Mouse (Mus musculus): Measurements from ENCODE around the gene Iqce. TPM values are rescaled to one million over a fixed set of nuclear protein-coding genes. Genes with fewer than 3 reads are reported as not detected.

Gene Iqce
- polyA plus RNA-seq, 1 experiment: 3.1 TPM

GRCm38 (mm10) chr5:140726062-140726839 is 24.1 kb upstream of the Iqce start:
- no peak overlapping the region for H3K4me3 ChIP-seq (ENCODE audit: insufficient read depth, low read depth, low read length)
- H3K27ac ChIP-seq (replicated peaks; ENCODE audit: low read depth, low read length): no peak overlapping the region

GRCm38 (mm10) chr5:140723822-140724221 is 21.6 kb upstream of the Iqce start, which contains the start of gene Amz1:
Gene Amz1 (plus strand): TSS chr5:140724127.
- H3K27ac ChIP-seq (replicated peaks; ENCODE audit: low read depth, low read length): no peak within 1 kb of the TSS
- H3K4me3 ChIP-seq (ENCODE audit: insufficient read depth, low read depth, low read length): no peak within 1 kb of the TSS
- no peaks in the 10 kb centered on the region for H3K4me1 ChIP-seq (ENCODE audit: control insufficient read depth, insufficient read depth, insufficient read length, low read length)

More at GRCm38 (mm10) chr5:140726062-140726839, 24.1 kb upstream of the Iqce start:
- H3K4me1 ChIP-seq (ENCODE audit: control insufficient read depth, insufficient read depth, insufficient read length, low read length): no peaks in the 10 kb centered on the region

GRCm38 (mm10) chr5:140722121-140722520 is 19.9 kb upstream of the Iqce start:
- Histone ChIP-seq H3K4me1 (ENCODE audit: control insufficient read depth, insufficient read depth, insufficient read length, low read length) (no peaks in the 10 kb centered on the region), H3K4me3 (ENCODE audit: insufficient read depth, low read depth, low read length) (no peak overlapping the region), H3K27ac (replicated peaks; ENCODE audit: low read depth, low read length) (no peak overlapping the region)

- H3K27ac ChIP-seq (replicated peaks; ENCODE audit: low read depth, low read length): no peak overlapping the region
- H3K4me1 ChIP-seq (ENCODE audit: control insufficient read depth, insufficient read depth, insufficient read length, low read length): no peaks in the 10 kb centered on the region
- no peak overlapping the region for H3K4me3 ChIP-seq (ENCODE audit: insufficient read depth, low read depth, low read length)
Observed at GRCm38 (mm10) chr5:140720773-140721172, 18.6 kb upstream of the Iqce start.

- Histone ChIP-seq H3K4me3 (ENCODE audit: insufficient read depth, low read depth, low read length) (no peak overlapping the region), H3K4me1 (ENCODE audit: control insufficient read depth, insufficient read depth, insufficient read length, low read length) (peaks cover under 1% of the 10 kb centered on the region; the same call in 1 of the 2 replicates), H3K27ac (replicated peaks; ENCODE audit: low read depth, low read length) (no peak overlapping the region)
Observed at GRCm38 (mm10) chr5:140711040-140711439, 8.9 kb upstream of the Iqce start.

- Histone ChIP-seq H3K4me1 (ENCODE audit: control insufficient read depth, insufficient read depth, insufficient read length, low read length) (peaks cover 5% of the 10 kb centered on the region; the same call in 1 of the 2 replicates), H3K27ac (replicated peaks; ENCODE audit: low read depth, low read length) (no peak overlapping the region), H3K4me3 (ENCODE audit: insufficient read depth, low read depth, low read length) (no peak overlapping the region)
Observed at GRCm38 (mm10) chr5:140710315-140710714, 8.1 kb upstream of the Iqce start.

GRCm38 (mm10) chr5:140705501-140706171 is 3.5 kb upstream of the Iqce start:
- H3K4me1 ChIP-seq (ENCODE audit: control insufficient read depth, insufficient read depth, insufficient read length, low read length): peaks cover 7% of the 10 kb centered on the region
- H3K27ac ChIP-seq (replicated peaks; ENCODE audit: low read depth, low read length): peak overlapping the region; percentile 53
- H3K4me3 ChIP-seq (ENCODE audit: insufficient read depth, low read depth, low read length): peak overlapping the region; percentile 68

- peaks cover 7% of the 10 kb centered on the region for H3K4me1 ChIP-seq (ENCODE audit: control insufficient read depth, insufficient read depth, insufficient read length, low read length)
Observed at GRCm38 (mm10) chr5:140704378-140705251, 2.4 kb upstream of the Iqce start, which contains the start of gene Brat1. Gene Brat1 (plus strand): TSS chr5:140705011.

GRCm38 (mm10) chr5:140703480-140704377 is 1.6 kb upstream of the Iqce start:
- Histone ChIP-seq H3K27ac (replicated peaks; ENCODE audit: low read depth, low read length) (0 out of 2 replicates have a peak overlapping the region, but pooled peaks have one; percentile 24), H3K4me3 (ENCODE audit: insufficient read depth, low read depth, low read length) (peak overlapping the region; percentile 2; the same call in 1 of the 2 replicates), H3K4me1 (ENCODE audit: control insufficient read depth, insufficient read depth, insufficient read length, low read length) (peaks cover 7% of the 10 kb centered on the region)

More at GRCm38 (mm10) chr5:140704378-140705251, 2.4 kb upstream of the Iqce start, which contains the start of gene Brat1:
- Histone ChIP-seq H3K27ac (replicated peaks; ENCODE audit: low read depth, low read length) (peak within 1 kb of the TSS; percentile 100), H3K4me3 (ENCODE audit: insufficient read depth, low read depth, low read length) (peak within 1 kb of the TSS; percentile 84)

GRCm38 (mm10) chr5:140702618-140703175 is 519 bp upstream of the Iqce start:
- H3K27ac ChIP-seq (replicated peaks; ENCODE audit: low read depth, low read length): no peak overlapping the region
- H3K4me3 ChIP-seq (ENCODE audit: insufficient read depth, low read depth, low read length): peak overlapping the region; percentile 87
- peaks cover 7% of the 10 kb centered on the region for H3K4me1 ChIP-seq (ENCODE audit: control insufficient read depth, insufficient read depth, insufficient read length, low read length)

- Histone ChIP-seq H3K4me3 (ENCODE audit: insufficient read depth, low read depth, low read length) (peak overlapping the region; percentile 87), H3K27ac (replicated peaks; ENCODE audit: low read depth, low read length) (no peak overlapping the region), H3K4me1 (ENCODE audit: control insufficient read depth, insufficient read depth, insufficient read length, low read length) (peaks cover 7% of the 10 kb centered on the region)
Observed at GRCm38 (mm10) chr5:140701661-140702060, 517 bp downstream of the Iqce start.

- Histone ChIP-seq H3K4me3 (ENCODE audit: insufficient read depth, low read depth, low read length) (no peak overlapping the region), H3K4me1 (ENCODE audit: control insufficient read depth, insufficient read depth, insufficient read length, low read length) (peaks cover 2% of the 10 kb centered on the region; the same call in 1 of the 2 replicates), H3K27ac (replicated peaks; ENCODE audit: low read depth, low read length) (no peak overlapping the region)
Observed at GRCm38 (mm10) chr5:140699776-140700175, 2.4 kb downstream of the Iqce start.

GRCm38 (mm10) chr5:140695987-140696386 is 6.2 kb downstream of the Iqce start:
- no peak overlapping the region for H3K27ac ChIP-seq (replicated peaks; ENCODE audit: low read depth, low read length)
- no peaks in the 10 kb centered on the region for H3K4me1 ChIP-seq (ENCODE audit: control insufficient read depth, insufficient read depth, insufficient read length, low read length)
- H3K4me3 ChIP-seq (ENCODE audit: insufficient read depth, low read depth, low read length): no peak overlapping the region

GRCm38 (mm10) chr5:140688434-140688833 is 13.7 kb downstream of the Iqce start:
- Histone ChIP-seq H3K4me1 (ENCODE audit: control insufficient read depth, insufficient read depth, insufficient read length, low read length) (no peaks in the 10 kb centered on the region), H3K27ac (replicated peaks; ENCODE audit: low read depth, low read length) (no peak overlapping the region)

More at GRCm38 (mm10) chr5:140688434-140688833, 13.7 kb downstream of the Iqce start:
- H3K4me3 ChIP-seq (ENCODE audit: insufficient read depth, low read depth, low read length): no peak overlapping the region
